Mouse (Mus musculus): ENCODE results near the gene Nwd1.
A peak's percentile ranks its signal among the peaks of the same experiment; 100 is the strongest.

Gene Nwd1

DNA sequence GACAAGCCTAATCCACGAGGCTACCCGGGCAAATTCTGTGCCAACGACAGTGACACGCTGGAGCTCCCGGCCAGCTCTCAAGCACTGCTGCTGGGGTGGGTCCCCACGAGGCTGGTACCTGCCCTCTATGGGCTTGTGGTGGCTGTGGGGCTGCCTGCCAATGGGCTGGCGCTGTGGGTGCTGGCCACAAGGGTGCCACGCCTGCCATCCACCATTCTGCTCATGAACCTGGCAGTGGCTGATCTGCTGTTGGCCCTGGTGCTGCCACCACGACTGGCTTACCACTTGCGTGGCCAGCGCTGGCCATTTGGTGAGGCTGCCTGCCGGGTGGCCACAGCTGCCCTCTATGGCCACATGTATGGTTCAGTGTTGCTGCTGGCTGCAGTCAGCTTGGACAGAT, 115.8 kb downstream of the Nwd1 start:
- DNase-seq (ENCODE audit: low spot score in 2 of 2), result peak in 1 of 2 experiments; percentile 3

- no peak for DNase-seq (ENCODE audit: low spot score in 2 of 2)
Observed at GRCm38 (mm10) chr8:72765696-72766095, 119.2 kb downstream of the Nwd1 start.

GRCm38 (mm10) chr8:72766777-72767176, 120.3 kb downstream of the Nwd1 start:
- no peak for DNase-seq (ENCODE audit: low spot score in 2 of 2)

Data from spleen, postnatal 10 days (tissue).